Mouse (Mus musculus): ENCODE measurements around the gene Ints1. TPM values are rescaled to one million over a fixed set of nuclear protein-coding genes. Genes with fewer than 3 reads are reported as not detected.

The Ints1 gene
- total and polyA plus RNA-seq, 3 experiments = 35.1 to 40.9 (median 40.2) TPM

GRCm38 (mm10) chr5:139702905-139703304 lies 72.6 kb downstream of the Ints1 start:
- Histone ChIP-seq H3K27me3 (ENCODE audit: control insufficient read depth, insufficient read depth, low read length) (no peaks in the 10 kb centered on the region), H3K4me3 (no peak overlapping the region), H3K79me2 (replicated peaks; ENCODE audit: control insufficient read depth, insufficient read depth, low read length) (no peaks in the 10 kb centered on the region), H3K9ac (ENCODE audit: low read depth, low read length) (no peak overlapping the region), H3K4me1 (ENCODE audit: control insufficient read depth, insufficient read depth, low read length) (no peaks in the 10 kb centered on the region), H3K36me3 (ENCODE audit: control insufficient read depth, insufficient read depth, low read length) (no peaks in the 10 kb centered on the region), H3K27ac (no peak overlapping the region)
- WGBS = 64% methylated on average over 2 of the region's 2 CpGs
- TF ChIP-seq EP300 (IDR thresholded peaks at IDR 0.05; ENCODE audit: insufficient read depth, low read depth, low read length) (no peak), CTCF (IDR thresholded peaks at IDR 0.05) (peak; percentile 58), POLR2A (IDR thresholded peaks at IDR 0.05; ENCODE audit: insufficient read depth, low read depth, low read length) (no peak)
- DNase-seq = no peak
- intact Hi-C loops (cut with DNase I) = no loop called here

- intact Hi-C loops (cut with DNase I) = no loop called here
- no peaks in the 10 kb centered on the region for H3K36me3 ChIP-seq (ENCODE audit: control insufficient read depth, insufficient read depth, low read length)
- no peaks in the 10 kb centered on the region for H3K4me1 ChIP-seq (ENCODE audit: control insufficient read depth, insufficient read depth, low read length)
- 6% methylated on average over 10 of the region's 10 CpGs for WGBS
- no peaks in the 10 kb centered on the region for H3K79me2 ChIP-seq (replicated peaks; ENCODE audit: control insufficient read depth, insufficient read depth, low read length)
- no peak for DNase-seq
- H3K27me3 ChIP-seq (ENCODE audit: control insufficient read depth, insufficient read depth, low read length) = no peaks in the 10 kb centered on the region
- no peak overlapping the region for H3K9ac ChIP-seq (ENCODE audit: low read depth, low read length)
- no peak overlapping the region for H3K27ac ChIP-seq
- no peak overlapping the region for H3K4me3 ChIP-seq
- TF ChIP-seq POLR2A (IDR thresholded peaks at IDR 0.05; ENCODE audit: insufficient read depth, low read depth, low read length) (no peak), EP300 (IDR thresholded peaks at IDR 0.05; ENCODE audit: insufficient read depth, low read depth, low read length) (no peak)
Observed at GRCm38 (mm10) chr5:139702236-139702635, 73.2 kb downstream of the Ints1 start.

Small RNA genes within 50 kb of the gene (microRNA-seq; reads per million reads assigned to microRNA genes)
- 0.77 to 1.1 reads per million in 2 experiments for gene Mir7037

Other genes with a start within 250 kb of the Ints1 start
- not detected for gene Uncx, start 232.2 kb downstream of the Ints1 start, total RNA-seq (2021)
- gene Uncx, start 232.2 kb downstream of the Ints1 start, polyA plus RNA-seq (2012; rRNA removed) = not detected in 2 replicates
- gene Micall2, start 39.3 kb downstream of the Ints1 start, total RNA-seq (2021) = 1 to 10 TPM; 1.9 to 2.0 TPM
- gene Micall2, start 39.3 kb downstream of the Ints1 start, polyA plus RNA-seq (2012; rRNA removed) = 2.9 and 3.3 TPM in 2 replicates
- gene Mafk, start 15.8 kb upstream of the Ints1 start, total RNA-seq (2021) = 10 to 100 TPM; 33.2 to 34.1 TPM
- gene Mafk, start 15.8 kb upstream of the Ints1 start, polyA plus RNA-seq (2012; rRNA removed) = 22.8 and 23.6 TPM in 2 replicates
- gene Tmem184a, start 44.2 kb upstream of the Ints1 start, total RNA-seq (2021) = under 1 TPM in 1 of 2 experiments, not detected in 1; 0.05 TPM
- 0.29 and 1.5 TPM in 2 replicates for gene Tmem184a, start 44.2 kb upstream of the Ints1 start, polyA plus RNA-seq (2012; rRNA removed)
- gene Gm26938, start 50.7 kb upstream of the Ints1 start, total RNA-seq (2021) = not detected
- not detected in 2 replicates for gene Gm26938, start 50.7 kb upstream of the Ints1 start, polyA plus RNA-seq (2012; rRNA removed)
- gene Psmg3, start 51.2 kb upstream of the Ints1 start, total RNA-seq (2021) = 10 to 100 TPM in 1 of 2 experiments, 1 to 10 TPM in 1; 9.9 to 11.3 TPM
- 14.2 and 15.7 TPM in 2 replicates for gene Psmg3, start 51.2 kb upstream of the Ints1 start, polyA plus RNA-seq (2012; rRNA removed)
- gene Elfn1, start 132.3 kb upstream of the Ints1 start, total RNA-seq (2021) = under 1 TPM in 1 of 2 experiments, not detected in 1; 0.14 TPM
- 0.18 and 0.25 TPM in 2 replicates for gene Elfn1, start 132.3 kb upstream of the Ints1 start, polyA plus RNA-seq (2012; rRNA removed)